Mouse (Mus musculus) frontal cortex, postnatal 36 days (tissue): ENCODE measurements at regions not wholly inside any gene's neighbourhood (a gene's known extent, or its start where the extent isn't known, plus 50 kb on each side); places are given as distances from the start of the nearest gene placed in this dataset.
"Not testable (repeated sequence)": the region's sequence is repeated elsewhere in the genome, so short reads cannot be mapped to it uniquely, and the experiment has no call there.

ENCODE experiments used
- DNase-seq, 2 experiments: peaks; one replicate each; pipeline ENCODE4 v3.0.0; 2022; ENCODE audit warnings: low spot score in 2 of 2

DNA sequence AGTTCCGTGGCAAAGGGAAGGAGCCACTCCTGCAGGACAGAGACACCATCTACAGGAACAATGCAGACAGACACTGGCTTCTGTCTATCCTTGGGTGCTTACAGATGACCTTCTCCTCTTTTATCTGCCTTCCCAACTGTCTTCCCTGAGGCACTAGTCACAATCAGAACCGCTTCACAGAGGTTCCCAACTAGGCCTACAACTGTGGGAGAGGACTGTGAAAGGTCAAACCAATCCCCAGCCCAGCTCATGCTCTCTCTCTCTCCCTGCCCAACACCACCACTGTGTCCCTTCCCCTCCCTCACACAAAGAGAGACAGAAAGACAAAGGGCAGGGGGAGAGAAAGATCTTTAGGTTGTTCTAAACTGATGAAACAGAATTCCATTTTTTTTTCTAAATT lies 61.3 kb downstream of the Tmem17 start:
- DNase-seq: no peak

DNA sequence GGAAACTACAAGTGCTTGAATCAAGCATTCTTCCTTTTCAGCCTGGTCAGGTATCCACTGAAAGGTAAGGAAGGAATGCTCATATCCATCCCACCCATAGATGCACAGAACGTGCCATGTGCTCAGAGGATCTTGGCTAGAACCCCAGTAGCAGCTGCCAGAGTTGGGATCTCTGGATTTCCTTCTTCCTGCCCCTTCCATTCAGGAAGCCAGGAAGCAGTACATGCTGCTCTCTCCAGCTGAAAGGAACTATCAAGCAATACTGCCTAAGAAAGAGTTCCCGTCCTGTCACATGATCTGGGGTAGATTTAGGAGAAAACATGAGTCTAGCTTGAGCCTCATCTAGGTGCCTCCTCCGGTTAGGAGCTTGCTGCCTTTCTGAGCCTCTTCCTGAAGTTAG lies 61.9 kb downstream of the Tmem17 start:
- no peak for DNase-seq

DNA sequence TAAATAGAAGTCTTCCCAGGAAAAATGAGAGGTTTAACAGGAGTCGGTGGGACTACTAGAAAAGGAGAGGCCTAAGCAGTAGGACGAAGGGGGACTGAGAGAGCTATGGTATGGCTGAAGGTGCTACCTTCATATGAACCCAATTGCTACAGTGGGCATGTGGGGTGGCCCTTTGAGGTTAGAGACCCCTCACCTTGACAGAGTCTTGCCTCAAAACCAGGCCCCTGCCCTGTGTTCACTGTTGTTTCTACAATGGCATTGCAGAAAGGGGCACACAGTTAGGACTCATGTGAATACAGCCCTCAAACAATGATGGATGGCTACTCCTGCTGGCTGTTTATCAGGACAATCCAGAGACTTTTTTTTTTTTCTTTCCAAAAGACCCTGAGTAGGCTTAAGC lies 62.6 kb downstream of the Tmem17 start:
- no peak for DNase-seq

DNA sequence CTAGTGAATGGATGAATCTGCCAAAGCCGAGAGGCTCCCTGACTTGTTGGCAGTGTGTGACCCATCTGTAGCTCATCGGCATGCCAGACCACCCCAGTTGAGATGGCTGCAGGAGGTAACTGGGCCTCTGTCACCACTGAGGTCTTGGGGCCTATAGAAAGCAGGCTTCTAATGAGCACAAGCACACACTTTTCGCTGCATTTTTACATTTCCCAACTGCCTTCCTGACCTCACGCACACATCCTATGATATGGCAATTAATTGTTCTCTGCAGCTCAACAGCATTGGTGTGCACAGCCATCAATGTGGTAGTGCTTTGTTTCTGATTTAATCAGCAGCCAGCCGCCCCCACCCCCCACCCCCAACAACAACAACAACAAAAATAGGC lies 72.2 kb downstream of the Tmem17 start:
- DNase-seq: no peak

DNA sequence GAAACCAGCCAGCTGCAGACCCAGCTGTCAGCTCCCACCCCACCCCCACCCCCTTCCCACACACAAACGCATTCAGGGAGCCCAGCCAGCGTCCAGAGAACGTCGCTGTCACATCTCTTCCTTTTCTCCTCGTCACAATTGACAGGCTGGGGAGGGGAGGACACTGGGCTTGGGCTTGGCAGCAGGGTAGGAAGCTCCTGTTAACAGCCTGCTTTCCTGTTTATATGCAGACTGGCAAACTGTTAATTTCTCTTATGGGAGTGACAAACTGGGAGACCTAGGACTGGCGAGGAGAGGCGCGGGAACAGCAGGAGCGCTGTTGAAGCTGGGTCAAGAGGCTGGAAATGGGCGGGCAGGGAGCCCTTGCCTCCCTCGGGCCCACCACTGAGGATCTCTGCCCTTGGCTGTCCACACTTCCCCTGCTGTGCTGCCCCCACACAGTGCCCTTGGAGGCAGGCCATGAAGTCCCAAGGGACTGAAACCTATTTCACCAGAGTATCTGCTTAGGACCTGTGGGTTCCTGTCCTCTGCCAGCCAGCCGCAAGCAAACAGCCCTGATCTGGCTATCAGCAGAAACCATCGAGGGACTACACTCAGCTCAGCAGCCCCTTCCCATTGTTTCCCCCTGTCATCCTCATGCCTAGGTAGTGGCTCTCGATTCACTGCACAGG lies 72.7 kb downstream of the Tmem17 start:
- peak in 1 of 2 experiments; percentile 14 for DNase-seq

DNA sequence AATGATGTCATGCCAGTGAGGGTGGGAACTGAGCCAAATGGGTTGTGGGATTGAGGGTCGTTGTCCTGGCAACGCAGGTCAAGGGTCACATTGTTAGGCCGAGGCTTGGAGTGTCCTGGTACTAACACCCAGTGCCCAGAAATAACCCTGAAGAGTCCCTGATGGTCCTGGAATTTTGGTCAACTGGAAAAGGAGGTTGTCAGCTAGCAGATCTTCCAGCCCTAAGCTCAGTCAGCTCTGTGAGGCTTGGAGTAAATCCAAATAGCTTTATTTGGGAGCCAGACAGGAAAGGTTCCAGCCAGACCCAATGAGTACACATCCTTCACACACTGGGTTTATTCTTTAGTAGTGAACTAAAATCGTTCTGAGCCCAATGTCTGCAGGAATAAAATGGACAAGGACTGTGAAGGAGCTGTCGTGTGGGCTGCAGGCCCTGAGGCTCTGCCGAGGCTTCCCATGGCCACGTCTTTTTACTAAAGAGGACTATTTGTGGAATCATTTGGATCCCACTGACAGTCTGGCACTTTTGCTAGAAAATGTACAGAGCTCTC lies 75.9 kb downstream of the Tmem17 start:
- peak; percentile 50 to 75 for DNase-seq

DNA sequence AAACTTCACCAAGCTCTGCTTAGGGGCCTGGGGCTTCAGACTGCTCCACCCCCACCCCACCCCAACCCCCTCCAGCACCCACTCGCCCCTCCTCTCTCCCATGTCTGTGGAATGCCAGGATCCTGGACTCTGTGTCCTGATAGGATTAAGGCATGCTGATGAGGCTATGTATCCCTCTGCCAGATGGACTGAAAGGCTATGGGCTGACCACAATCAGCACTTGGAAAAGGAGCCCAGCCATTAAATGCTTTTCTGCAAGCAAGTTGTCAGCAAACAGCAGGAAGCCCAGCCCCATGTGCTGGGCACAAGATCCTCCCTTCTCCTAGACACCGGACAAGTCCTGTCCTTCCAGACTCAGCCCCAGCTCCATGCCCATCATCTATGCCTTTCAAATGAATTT lies 76.7 kb downstream of the Tmem17 start:
- DNase-seq: no peak

DNA sequence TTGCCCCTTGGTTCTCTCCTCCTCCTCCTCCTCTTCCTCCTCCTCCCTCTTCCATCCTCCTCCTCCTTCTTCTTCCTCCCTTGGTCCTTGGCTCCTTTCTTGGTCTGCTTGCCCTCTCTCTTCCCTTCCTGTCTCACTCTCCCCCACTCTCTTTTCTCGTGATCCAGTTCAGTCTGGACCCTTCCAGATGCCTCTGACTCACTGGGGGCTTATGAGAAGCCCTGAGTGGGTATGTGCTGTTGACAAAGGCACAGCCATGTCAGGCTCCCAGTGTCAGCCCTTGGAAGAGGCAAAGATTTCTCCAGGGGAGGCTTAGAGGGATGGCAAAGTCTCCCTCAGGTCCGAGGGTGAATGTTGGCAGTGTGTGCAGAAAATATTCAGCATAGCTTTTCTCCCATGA lies 78.0 kb downstream of the Tmem17 start:
- no peak for DNase-seq

DNA sequence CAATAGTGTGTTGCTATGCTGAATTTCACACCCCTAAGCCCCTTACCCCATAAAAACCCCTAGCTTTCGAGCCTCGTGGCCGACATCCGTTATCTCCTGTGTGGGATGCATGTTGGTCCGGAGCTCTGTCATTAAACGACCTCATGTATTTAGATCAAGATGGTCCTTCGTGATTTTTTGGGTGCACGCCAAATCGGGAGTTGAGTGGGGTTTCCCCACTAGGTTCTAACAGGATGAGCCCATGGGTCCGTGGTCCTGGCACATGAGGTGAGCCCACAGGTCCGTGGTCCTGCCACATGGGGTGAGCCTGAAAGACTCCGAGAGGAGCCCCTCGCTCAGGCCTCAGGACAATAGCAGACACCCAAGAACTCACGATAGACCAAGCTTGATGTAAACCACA lies 79.2 kb downstream of the Tmem17 start:
- DNase-seq: not testable (repeated sequence)

DNA sequence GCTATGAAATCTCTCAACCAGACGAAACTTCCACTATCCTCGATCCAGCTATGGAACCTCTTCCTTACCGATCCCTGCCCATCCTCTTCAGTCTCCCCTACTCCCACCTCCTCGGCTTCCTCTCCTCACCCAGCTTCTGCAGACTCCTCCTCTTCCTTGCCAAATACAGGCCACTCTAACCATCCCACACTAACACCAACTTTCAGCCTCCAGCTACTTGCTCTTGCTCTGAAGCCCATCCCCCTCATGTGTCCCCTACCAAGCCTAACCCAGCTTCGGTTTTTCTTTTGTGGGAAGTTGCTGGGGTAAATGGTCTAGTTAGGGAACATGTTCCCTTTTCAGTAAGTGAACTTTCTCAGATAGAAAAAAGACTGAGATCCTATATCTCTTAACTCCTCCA lies 80.8 kb downstream of the Tmem17 start:
- no peak for DNase-seq

DNA sequence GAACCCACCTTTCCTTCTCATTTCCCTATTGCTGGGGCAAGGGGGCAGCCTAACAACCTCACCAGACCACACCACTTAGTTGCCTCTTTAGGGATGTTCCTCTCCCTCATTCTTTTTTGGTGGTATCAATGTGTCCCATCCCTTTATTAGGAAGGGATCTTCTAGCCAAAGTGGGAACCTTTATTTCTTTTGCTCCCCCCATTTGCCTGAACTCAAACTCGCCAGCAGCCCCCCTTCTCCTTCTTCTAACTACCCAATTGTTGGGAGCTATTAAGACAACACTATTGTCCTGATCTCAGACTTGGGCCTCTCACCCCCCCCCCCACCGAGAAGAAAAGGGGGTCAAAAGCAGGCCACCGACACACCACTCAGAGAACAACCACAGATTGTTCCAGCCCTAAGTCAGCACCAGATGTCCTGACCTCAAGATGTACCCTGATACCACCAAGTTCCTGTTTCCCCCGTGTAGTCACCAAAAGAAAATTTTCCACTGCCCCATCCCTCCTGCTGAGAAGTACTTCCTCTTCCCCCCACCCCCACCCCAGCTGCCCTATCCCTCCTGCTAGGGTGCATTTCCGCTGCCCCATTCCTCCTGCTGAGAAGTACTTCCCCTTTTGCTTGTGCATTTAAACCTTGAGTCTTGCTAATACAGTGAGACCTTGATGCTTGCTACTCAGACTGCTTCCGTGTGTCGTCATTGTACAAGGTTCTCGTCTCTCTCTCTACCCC lies 84.4 kb downstream of the Tmem17 start:
- DNase-seq: no peak

DNA sequence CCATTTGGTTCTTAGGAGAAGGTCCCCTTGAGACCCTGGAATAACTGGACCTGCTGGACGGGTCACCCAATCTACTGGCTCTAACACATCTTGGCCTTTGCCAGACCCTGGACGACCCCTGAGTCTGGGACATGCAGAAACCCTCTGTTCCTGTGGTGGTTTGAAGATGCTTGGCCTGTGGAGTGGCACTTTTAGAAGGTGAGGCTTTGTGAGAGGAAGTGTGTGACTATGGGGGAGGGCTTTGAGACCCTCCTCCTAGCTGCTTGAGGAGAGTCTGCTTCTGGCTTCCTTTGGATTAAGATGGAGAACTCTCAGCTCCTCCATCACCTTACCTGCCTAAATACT lies 84.9 kb downstream of the Tmem17 start:
- DNase-seq: no peak

DNA sequence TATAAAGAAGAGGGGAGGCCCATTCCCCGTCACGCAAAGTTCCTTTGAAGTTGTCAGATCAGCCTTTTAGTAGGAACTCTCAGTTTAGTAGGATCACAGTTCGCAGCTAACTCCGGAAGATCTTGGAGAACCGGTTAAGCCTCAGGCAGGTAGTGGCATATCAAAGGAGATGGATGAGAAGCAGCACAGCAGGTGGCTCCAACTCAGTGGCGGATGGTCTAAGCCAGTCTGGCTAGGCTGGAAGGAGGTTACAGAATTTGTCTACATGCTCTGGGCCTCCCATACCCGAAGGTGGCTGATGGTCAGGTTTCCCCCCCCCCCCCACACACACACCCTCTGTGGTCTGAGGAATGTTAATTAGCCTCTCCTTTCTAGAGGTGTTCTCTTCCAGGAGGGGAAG lies 88.5 kb downstream of the Tmem17 start:
- DNase-seq: no peak

DNA sequence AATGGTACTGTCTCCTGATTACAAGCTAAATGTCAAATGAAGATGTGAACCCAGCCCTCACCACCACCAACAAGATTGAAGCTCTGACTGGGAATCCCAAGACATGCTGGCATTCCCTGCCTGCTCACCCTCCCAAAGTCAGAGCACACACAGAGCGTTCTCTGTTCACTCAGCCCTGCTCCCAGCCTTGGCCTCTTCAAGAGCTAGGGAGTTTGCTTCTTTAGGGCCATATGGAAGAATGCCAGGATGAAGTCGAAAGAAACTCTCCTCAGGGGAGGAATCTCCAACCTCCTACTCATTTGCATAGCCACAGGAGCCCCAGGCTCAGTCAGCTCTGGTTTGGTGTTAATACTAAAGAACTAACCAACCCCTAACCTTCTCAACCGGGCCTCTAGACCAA lies 90.1 kb downstream of the Tmem17 start:
- no peak for DNase-seq

DNA sequence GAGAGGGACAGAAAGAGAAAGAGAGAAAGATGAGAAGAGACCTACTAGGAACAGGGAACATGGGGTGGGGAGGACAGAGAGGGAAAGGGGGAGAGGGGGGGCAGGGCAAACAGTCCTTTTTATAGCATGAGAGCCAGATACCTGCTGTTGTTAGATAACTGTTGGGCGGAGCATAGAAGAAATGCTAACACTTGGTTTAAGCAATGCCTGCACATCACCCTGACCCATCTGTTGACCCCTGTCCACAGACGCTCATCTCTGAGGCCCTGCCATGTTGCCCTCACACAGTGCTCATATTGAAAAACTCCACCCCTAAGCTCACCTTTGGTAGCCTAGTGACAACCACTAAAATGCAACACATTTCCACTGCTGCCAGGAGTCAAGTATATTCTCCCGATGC lies 90.7 kb downstream of the Tmem17 start:
- no peak for DNase-seq

DNA sequence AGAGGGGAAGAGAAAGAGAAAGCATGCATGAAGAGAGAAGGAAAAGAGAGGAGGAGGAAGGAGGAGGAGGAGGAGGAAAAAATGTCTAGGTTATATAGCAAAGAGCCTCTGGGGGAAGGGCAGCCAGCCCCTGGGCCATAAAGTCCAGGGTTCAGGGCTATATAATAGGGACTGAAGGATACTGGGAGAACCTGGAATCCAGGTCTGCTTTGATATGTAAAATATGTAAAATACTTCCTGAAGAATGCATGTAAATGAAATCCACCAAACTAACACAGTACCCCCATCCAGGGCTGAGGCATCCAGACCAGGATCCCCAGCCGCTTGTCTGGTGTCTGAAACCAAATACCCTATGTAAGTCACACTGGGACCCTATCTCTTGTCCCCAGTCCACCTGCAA lies 91.5 kb downstream of the Tmem17 start:
- DNase-seq: no peak

DNA sequence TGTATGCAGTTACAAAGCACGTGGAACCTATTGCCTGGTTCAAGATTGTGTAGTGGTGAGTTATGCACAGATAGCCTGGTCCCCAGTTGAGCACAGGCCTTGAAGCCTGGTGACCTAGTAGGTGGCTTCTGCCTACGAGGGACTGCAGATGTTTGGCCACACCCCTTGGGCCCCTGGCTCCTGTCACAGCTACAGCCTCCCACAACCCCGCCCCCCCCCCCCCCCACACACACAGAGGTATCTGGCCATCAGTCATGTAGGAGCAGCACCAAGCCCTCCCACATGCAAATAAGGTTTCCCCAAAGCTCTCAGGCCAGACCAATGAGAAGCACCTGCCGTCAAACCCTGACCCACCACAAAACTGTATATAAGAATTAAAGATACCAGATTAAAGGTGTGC lies 94.5 kb downstream of the Tmem17 start:
- DNase-seq: no peak

DNA sequence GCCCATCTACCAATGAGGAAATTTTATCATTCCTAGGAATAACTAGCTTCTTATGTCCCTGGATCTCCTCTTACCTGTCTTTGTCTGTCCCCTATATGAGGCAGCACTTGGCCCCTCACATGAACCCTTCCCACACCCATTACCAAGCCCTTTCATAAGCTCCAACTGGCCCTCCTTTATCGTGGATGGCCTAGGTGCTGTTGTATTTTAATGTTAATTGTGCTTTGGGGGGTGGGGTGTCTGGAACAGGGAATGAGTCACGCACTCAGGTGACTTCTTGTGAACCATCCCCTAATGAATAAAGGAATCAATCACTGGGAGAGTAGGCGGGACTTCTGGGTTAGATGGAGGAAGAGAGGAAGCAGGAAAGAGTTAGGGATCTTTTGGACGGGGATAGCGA lies 95.8 kb downstream of the Tmem17 start:
- no peak for DNase-seq

DNA sequence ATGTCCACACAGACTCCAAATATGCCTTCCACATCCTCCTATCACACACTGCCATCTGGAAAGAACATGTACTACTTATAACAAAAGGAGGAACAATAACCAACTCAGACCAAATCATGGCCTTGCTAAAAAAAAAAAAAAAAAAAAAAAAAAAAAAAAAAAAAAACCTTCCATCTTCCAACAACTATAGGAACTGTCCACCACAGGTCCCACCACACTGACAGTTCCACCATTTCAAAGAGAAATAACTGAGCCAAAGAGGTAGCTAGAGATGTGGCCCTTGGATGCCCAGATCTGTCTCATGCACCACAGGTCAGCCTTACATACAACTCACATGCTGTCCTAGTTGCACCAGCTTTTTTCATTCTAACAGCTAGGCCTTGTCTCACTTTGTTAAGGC lies 97.1 kb downstream of the Tmem17 start:
- DNase-seq: no peak

DNA sequence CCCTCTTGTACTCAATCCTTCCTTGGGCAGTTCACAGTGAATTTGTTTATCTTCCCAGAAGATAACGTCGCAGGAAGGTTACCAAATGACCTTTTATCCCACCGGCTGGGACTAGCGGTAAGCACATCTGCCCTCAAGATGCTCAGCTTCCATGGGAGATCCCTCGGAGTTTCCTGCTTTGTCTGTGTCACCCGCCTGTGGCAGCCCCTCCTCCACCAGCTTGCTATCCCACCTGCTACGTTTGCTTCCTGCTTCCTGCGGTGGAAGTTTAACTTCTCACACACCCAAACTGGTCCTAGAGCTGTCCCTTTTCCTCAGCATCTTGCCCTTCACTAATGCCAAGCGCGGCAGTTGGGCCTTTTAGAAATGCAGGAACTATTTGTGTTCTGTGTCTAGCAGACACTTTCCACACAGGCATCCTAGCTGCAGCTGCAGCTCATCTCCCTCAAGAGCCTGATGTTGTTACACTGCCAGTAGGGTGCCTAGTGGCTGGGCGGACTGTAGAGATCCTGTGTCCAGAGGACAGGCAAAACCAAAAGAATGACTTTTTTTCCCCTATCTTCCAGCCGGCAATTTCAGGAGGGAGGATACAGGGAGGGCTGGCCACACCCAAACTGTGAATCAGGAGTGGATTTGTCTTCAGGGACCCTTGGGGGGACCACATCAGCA lies 98.7 kb downstream of the Tmem17 start:
- DNase-seq: no peak

DNA sequence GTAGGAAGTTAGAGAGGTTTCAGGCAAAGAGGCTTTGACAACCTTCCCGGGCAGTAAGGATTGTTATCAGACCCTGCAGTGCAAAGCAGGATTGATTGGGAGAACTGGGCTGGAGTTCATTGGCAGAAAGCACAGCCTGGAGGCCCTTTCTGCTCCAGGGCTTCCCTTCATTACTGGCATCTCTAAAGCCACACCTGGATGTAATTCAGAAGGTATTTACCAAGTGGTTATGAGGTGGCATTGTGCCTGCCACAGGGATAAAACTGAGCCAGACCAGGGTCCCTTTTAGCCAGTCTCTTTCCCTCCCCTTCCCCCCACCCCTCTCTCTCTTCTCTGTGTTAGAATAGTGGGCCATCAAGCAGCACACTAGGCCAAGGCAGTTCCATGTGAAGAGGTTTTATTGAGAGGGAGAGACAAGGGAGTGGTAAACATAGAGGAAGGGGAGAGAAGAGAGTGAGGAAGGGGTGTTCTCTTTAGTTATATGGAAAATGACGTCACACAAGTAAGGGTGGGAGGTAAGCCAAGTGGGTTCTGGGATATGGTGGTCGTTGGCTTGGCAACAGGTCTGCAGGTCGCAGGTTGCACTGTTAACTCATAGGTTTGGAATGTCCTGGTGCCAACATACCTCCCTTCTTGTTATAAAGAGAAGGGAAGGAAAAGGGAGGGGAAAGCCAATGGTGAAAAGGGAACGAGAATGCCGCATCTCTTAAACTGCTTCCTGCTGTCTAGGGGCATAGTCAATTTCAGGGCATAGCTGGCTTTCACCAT lies 99.4 kb downstream of the Tmem17 start:
- DNase-seq: no peak

DNA sequence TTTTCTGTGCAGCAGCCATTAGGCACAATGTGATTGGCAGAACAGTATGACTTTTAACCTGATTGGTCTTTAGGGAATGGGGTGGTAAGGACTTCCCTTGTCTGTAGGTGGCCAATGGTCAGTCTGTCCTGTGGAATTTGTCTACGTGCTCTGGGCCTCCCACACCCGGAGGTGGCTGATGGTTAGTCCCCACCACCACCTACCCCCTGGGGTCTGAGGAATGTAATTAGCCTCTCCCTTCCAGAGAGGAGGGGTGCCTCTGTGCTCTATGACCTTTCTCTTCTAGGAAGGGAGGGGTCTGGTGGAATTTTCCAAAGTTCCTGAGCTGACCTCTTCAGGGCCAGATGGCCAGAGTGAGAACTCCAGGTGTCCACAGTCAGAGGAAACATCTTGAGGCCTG lies 101.6 kb downstream of the Tmem17 start:
- no peak for DNase-seq
